Mouse (Mus musculus) lung, postnatal 0 days (tissue): Measurements from ENCODE around the gene Krtap5-1.

Source experiments
- CTCF ChIP-seq: IDR thresholded peaks from 2 replicates; pipeline ENCODE4 v1.5.1; 2016; ENCODE audit warnings: antibody characterized with exemption, mild to moderate bottlenecking
- EP300 ChIP-seq: IDR thresholded peaks from 2 replicates; pipeline ENCODE4 v1.6.1; 2016; ENCODE audit warnings: antibody characterized with exemption, mild to moderate bottlenecking, control low read depth

GRCm38 (mm10) chr7:142320906-142321305 is 24.0 kb upstream of the Krtap5-1 start:
- no peak for TF ChIP-seq CTCF
- TF ChIP-seq EP300 = no peak
